Mouse (Mus musculus) embryonic facial prominence, embryonic 15.5 days (tissue): ENCODE data around the gene Mlana. TPM values are rescaled to one million over a fixed set of nuclear protein-coding genes. Genes with fewer than 3 reads are reported as not detected.

Source experiments
- ATAC-seq: fragments of 200-750 bp; cut with Nextera tagmentation; 2 replicates; pipeline ENCODE4 v1.8.0; 2017; ENCODE audit warnings: low read depth, moderate TSS enrichment; ENCODE audit not compliant: insufficient number of reproducible peaks, low FRiP score, low TSS enrichment
- H3K27ac ChIP-seq: fragments of 300-500 bp; sonication (generic); replicated peaks from 2 replicates; pipeline ENCODE4 v1.5.1; 2015; ENCODE audit warnings: mild to moderate bottlenecking, inconsistent platforms
- H3K27me3 ChIP-seq: fragments of 300-500 bp; sonication (generic); 2 replicates; pipeline ENCODE4 v1.6.1; 2015; ENCODE audit warnings: inconsistent platforms
- H3K36me3 ChIP-seq: fragments of 300-500 bp; sonication (generic); 2 replicates; pipeline ENCODE4 v1.6.1; 2015; ENCODE audit warnings: mild to moderate bottlenecking, inconsistent platforms
- H3K4me1 ChIP-seq: fragments of 300-500 bp; sonication (generic); 2 replicates; pipeline ENCODE4 v1.6.1; 2015; ENCODE audit warnings: inconsistent platforms
- H3K4me2 ChIP-seq: fragments of 300-500 bp; sonication (generic); replicated peaks from 2 replicates; pipeline ENCODE4 v1.6.1; 2015; ENCODE audit warnings: mild to moderate bottlenecking, inconsistent platforms
- H3K4me3 ChIP-seq: fragments of 300-500 bp; sonication (generic); replicated peaks from 2 replicates; pipeline ENCODE4 v1.5.1; 2015; ENCODE audit warnings: mild to moderate bottlenecking, inconsistent platforms
- H3K9ac ChIP-seq: fragments of 300-500 bp; sonication (generic); 2 replicates; pipeline ENCODE4 v1.6.1; 2015; ENCODE audit warnings: inconsistent platforms
- H3K9me3 ChIP-seq: fragments of 300-500 bp; sonication (generic); replicated peaks from 2 replicates; pipeline ENCODE4 v1.6.1; 2016; ENCODE audit warnings: inconsistent platforms
- WGBS: fragments of 180-500 bp; shearing (Covaris S2); methylation state at CpG from one replicate; pipeline ENCODE4 v1.1.7; 2015; 5-methylcytosine and 5-hydroxymethylcytosine counted together
- polyA plus RNA-seq: library from polyadenylated mRNA; unstranded; fragments of >200 nt; fragmentation: Nextera tagmentation; extraction: Ambion mirVana; gene quantifications from 2 replicates; pipeline ENCODE4 v1.2.1, GENCODE M21; 2015

Mlana gene
- polyA plus RNA-seq, 1 experiment from 2014 or later, result 4.6 TPM

GRCm38 (mm10) chr19:29707314-29707898 is 9.8 kb downstream of the Mlana start:
- Histone ChIP-seq H3K9me3 (no peaks in the 10 kb centered on the region), H3K4me1 (no peaks in the 10 kb centered on the region), H3K36me3 (no peaks in the 10 kb centered on the region), H3K4me3 (no peak overlapping the region), H3K27ac (no peak overlapping the region), H3K4me2 (no peak overlapping the region), H3K9ac (no peak overlapping the region), H3K27me3 (no peaks in the 10 kb centered on the region)
- no peak for ATAC-seq
- WGBS, result 84% methylated on average over 9 of the region's 9 CpGs

- Histone ChIP-seq H3K9me3 (no peaks in the 10 kb centered on the region), H3K27ac (no peak overlapping the region), H3K4me2 (peak overlapping the region; percentile 24; the same call in 1 of the 2 replicates), H3K9ac (no peak overlapping the region), H3K4me1 (no peaks in the 10 kb centered on the region), H3K27me3 (no peaks in the 10 kb centered on the region), H3K36me3 (no peaks in the 10 kb centered on the region), H3K4me3 (0 out of 2 replicates have a peak overlapping the region, but pooled peaks have one; percentile 6)
- WGBS, result 49% methylated on average over 14 of the region's 14 CpGs
- ATAC-seq, result no peak
Measured at GRCm38 (mm10) chr19:29708003-29708402, 10.4 kb downstream of the Mlana start.

DNA sequence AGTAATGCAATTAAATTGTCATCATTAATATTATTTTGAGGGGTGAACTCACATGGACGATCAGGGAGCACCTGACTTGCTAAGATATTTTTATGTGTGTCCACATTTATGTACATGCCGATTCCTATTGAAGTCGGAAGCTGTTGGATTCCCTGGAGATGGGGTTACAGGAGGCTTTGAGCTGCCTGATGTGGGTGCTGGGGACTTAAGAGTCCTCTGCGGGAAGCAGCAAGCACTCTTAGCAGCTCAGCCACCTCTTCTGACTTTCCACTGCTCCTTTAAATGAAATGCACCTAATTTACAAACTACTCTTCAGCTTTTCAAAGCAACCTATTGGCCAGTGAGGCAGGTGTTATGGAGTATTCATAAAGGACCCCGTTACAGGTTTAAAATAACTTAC is 10.8 kb downstream of the Mlana start:
- H3K4me1 ChIP-seq, result no peaks in the 10 kb centered on the region
- no peaks in the 10 kb centered on the region for H3K27me3 ChIP-seq
- no peak overlapping the region for H3K9ac ChIP-seq
- ATAC-seq, result no peak
- H3K4me2 ChIP-seq, result no peak overlapping the region
- no peaks in the 10 kb centered on the region for H3K36me3 ChIP-seq
- 64% methylated on average over 5 of the region's 5 CpGs for WGBS
- no peak overlapping the region for H3K27ac ChIP-seq
- no peaks in the 10 kb centered on the region for H3K9me3 ChIP-seq
- H3K4me3 ChIP-seq, result no peak overlapping the region

DNA sequence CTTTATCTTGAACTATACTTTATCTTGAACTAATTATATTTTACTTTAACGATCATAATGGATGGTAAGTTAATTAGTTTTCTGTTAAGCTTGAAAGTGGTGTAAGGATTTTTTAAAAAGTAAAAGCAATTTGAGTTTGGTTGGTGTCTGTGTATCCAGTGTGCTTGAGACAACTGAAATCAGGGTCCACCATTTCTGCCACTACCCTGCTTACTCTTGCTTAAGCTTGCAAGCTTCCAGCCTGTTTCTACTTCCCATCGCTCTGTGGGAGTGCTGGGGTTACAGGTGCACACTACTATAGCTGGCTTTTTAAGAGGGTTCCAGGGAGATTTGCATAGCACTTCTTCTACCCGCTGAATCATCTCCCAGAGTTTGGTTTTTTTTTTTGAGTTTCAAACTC is 11.8 kb downstream of the Mlana start:
- Histone ChIP-seq H3K27me3 (no peaks in the 10 kb centered on the region), H3K4me1 (no peaks in the 10 kb centered on the region), H3K9me3 (no peaks in the 10 kb centered on the region), H3K27ac (no peak overlapping the region), H3K36me3 (no peaks in the 10 kb centered on the region), H3K9ac (no peak overlapping the region), H3K4me3 (no peak overlapping the region), H3K4me2 (no peak overlapping the region)
- WGBS, result 73% methylated on average over 3 of the region's 3 CpGs
- ATAC-seq, result no peak

GRCm38 (mm10) chr19:29713451-29713850 is 15.8 kb downstream of the Mlana start:
- 73% methylated on average over 4 of the region's 4 CpGs for WGBS
- H3K36me3 ChIP-seq, result peaks cover 16% of the 10 kb centered on the region
- H3K9me3 ChIP-seq, result no peaks in the 10 kb centered on the region
- no peak overlapping the region for H3K4me3 ChIP-seq
- no peak overlapping the region for H3K9ac ChIP-seq
- ATAC-seq, result no peak
- H3K27me3 ChIP-seq, result no peaks in the 10 kb centered on the region
- H3K4me2 ChIP-seq, result no peak overlapping the region
- no peak overlapping the region for H3K27ac ChIP-seq
- H3K4me1 ChIP-seq, result no peaks in the 10 kb centered on the region

GRCm38 (mm10) chr19:29717854-29718253 is 20.2 kb downstream of the Mlana start:
- 89% methylated on average over 3 of the region's 3 CpGs for WGBS

DNA sequence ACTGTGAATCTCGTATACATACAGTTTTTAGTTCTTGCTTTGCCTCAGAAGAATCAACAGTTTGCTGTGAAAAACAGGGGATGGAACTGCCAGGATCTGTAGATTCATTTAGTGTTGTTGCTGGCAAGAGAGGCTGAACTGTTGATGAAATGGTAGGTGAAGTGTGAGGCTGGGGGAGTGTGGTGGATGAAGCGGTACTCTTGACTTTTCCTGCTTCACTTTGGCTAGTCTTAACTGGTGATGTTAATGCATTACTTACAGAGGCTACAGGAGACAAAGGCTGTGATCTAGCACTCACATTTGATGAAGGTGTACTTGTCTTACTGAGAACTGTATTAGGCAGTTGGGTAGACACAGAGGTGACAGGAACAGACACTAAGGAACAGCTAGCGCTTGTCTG is 20.9 kb downstream of the Mlana start:
- no peaks in the 10 kb centered on the region for H3K27me3 ChIP-seq
- no peaks in the 10 kb centered on the region for H3K9me3 ChIP-seq
- no peak overlapping the region for H3K9ac ChIP-seq
- no peak overlapping the region for H3K27ac ChIP-seq
- no peak for ATAC-seq
- H3K36me3 ChIP-seq, result peaks cover 25% of the 10 kb centered on the region
- H3K4me3 ChIP-seq, result no peak overlapping the region
- no peaks in the 10 kb centered on the region for H3K4me1 ChIP-seq
- 96% methylated on average over 3 of the region's 3 CpGs for WGBS
- H3K4me2 ChIP-seq, result no peak overlapping the region

More at GRCm38 (mm10) chr19:29717854-29718253, 20.2 kb downstream of the Mlana start:
- H3K27ac ChIP-seq, result no peak overlapping the region
- no peak for ATAC-seq
- H3K9ac ChIP-seq, result no peak overlapping the region
- no peaks in the 10 kb centered on the region for H3K9me3 ChIP-seq
- H3K4me2 ChIP-seq, result no peak overlapping the region
- no peaks in the 10 kb centered on the region for H3K4me1 ChIP-seq
- no peak overlapping the region for H3K4me3 ChIP-seq
- peaks cover 25% of the 10 kb centered on the region for H3K36me3 ChIP-seq
- no peaks in the 10 kb centered on the region for H3K27me3 ChIP-seq

DNA sequence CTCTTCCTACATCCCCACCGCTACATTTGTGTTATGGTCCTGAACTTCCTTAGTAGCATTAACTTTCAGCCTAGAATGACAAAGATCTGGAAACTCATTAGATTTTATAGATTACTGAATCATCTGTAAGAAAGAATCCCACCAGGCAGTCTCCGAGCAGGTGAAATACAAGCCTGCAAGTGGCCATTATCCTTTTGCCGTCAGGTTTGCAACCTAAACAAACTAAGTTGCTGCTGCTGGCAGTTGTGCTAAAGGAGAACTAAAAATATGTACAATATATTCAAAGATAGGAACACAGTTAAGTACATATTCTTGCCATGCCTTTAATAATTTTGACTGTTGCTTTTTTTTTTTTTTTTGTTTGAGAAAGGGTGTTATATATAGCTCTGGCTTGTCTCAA is 37.8 kb downstream of the Mlana start:
- H3K36me3 ChIP-seq, result no peaks in the 10 kb centered on the region
- no peak overlapping the region for H3K4me3 ChIP-seq
- no peak overlapping the region for H3K9ac ChIP-seq
- H3K9me3 ChIP-seq, result no peaks in the 10 kb centered on the region
- H3K27me3 ChIP-seq, result no peaks in the 10 kb centered on the region
- 71% methylated on average over 3 of the region's 3 CpGs for WGBS
- no peak for ATAC-seq
- no peaks in the 10 kb centered on the region for H3K4me1 ChIP-seq
- H3K27ac ChIP-seq, result no peak overlapping the region
- no peak overlapping the region for H3K4me2 ChIP-seq

DNA sequence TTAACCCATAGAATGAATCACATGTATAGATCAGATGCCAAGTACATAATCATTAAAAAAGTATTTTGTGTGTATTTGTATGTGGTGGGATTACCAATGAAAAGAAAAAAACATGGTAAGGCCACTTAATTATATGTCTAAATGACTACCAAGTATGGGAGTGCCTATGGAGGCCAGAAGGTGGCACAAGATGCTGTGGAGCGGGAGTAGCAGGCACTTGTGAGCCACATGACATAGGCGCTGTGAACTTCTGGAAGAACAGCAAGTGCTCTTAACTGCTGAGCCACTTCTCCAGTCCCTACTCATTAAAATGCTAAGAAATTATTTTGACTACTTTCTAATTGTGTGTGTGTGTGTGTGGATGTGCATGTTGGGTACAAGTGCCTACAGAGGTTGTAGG is 42.0 kb downstream of the Mlana start:
- Histone ChIP-seq H3K9ac (no peak overlapping the region), H3K36me3 (no peaks in the 10 kb centered on the region), H3K4me3 (no peak overlapping the region), H3K27ac (no peak overlapping the region), H3K9me3 (no peaks in the 10 kb centered on the region), H3K27me3 (no peaks in the 10 kb centered on the region), H3K4me1 (no peaks in the 10 kb centered on the region), H3K4me2 (no peak overlapping the region)
- no peak for ATAC-seq
- 88% methylated on average over 2 of the region's 2 CpGs for whole genome bisulfite sequencing

- Histone ChIP-seq H3K4me3 (no peak overlapping the region), H3K27ac (no peak overlapping the region), H3K9ac (no peak overlapping the region), H3K4me1 (no peaks in the 10 kb centered on the region), H3K36me3 (no peaks in the 10 kb centered on the region), H3K27me3 (no peaks in the 10 kb centered on the region), H3K4me2 (no peak overlapping the region), H3K9me3 (no peaks in the 10 kb centered on the region)
- 75% methylated on average over 1 of the region's 1 CpGs for WGBS
- no peak for ATAC-seq
Measured at GRCm38 (mm10) chr19:29740661-29741060, 43.0 kb downstream of the Mlana start.

DNA sequence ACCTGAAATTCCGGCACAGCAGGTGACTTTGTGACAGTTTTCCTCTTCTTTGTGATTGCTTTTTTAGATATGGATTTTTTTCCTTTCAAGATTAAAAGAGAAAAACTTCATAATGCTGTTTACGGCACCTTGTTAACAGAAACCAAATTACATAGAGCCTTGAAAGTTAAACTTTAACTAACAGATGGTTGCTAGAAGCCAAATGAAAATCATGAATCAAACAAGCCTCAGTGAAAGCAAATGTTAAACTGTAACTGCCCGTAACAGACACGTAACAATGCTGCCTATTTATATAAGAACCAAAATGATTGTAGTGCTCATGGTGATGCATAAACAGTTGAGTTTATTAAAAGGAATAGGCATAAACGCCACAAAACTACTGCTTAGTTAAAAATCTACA is 45.9 kb downstream of the Mlana start:
- Histone ChIP-seq H3K27ac (no peak overlapping the region), H3K9me3 (no peaks in the 10 kb centered on the region), H3K27me3 (no peaks in the 10 kb centered on the region), H3K4me2 (no peak overlapping the region), H3K36me3 (no peaks in the 10 kb centered on the region), H3K4me1 (no peaks in the 10 kb centered on the region), H3K9ac (no peak overlapping the region), H3K4me3 (no peak overlapping the region)
- no peak for ATAC-seq
- WGBS, result 82% methylated on average over 5 of the region's 5 CpGs

DNA sequence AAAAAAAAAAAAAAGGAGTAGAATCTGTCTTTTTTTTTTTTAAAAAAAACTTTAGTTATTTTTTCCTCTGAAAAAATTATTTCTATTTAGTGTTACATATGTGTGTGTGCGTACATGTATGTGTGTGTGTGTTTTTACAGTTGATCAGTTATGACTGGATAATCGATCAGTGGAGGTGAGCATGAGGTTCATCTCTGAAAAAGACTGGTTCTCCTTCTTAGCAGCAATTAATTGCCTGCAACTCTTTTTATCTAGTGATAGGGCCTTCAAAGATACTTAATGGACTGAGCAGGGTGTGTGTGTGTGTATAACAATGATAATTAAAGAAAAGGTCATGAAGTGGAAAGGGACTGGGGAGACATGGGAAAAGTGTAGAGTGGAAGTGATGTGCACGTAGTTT is 53.4 kb downstream of the Mlana start:
- 0 out of 2 replicates have a peak, but pooled peaks cover 4% of the 10 kb centered on the region for H3K36me3 ChIP-seq
- WGBS, result 96% methylated on average over 3 of the region's 3 CpGs
- no peak overlapping the region for H3K4me2 ChIP-seq
- no peak overlapping the region for H3K9ac ChIP-seq
- no peaks in the 10 kb centered on the region for H3K27me3 ChIP-seq
- no peak overlapping the region for H3K4me3 ChIP-seq
- no peaks in the 10 kb centered on the region for H3K9me3 ChIP-seq
- no peak for ATAC-seq
- H3K4me1 ChIP-seq, result no peaks in the 10 kb centered on the region
- H3K27ac ChIP-seq, result no peak overlapping the region
